Mouse (Mus musculus) heart, embryonic 12.5 days (tissue): ENCODE measurements around the gene Bcl2l10. TPM values are rescaled to one million over a fixed set of nuclear protein-coding genes. Genes with fewer than 3 reads are reported as not detected.

Experiments
- ATAC-seq: fragments of 200-750 bp; cut with Nextera tagmentation; 2 replicates; pipeline ENCODE4 v1.8.0; 2017; ENCODE audit warnings: moderate TSS enrichment, moderate library complexity; ENCODE audit not compliant: insufficient number of reproducible peaks, low FRiP score
- H3K27ac ChIP-seq: fragments of 300-500 bp; sonication (generic); 2 replicates; pipeline ENCODE4 v1.5.1; 2016; ENCODE audit warnings: mild to moderate bottlenecking, moderate library complexity; ENCODE audit not compliant: poor library complexity, severe bottlenecking
- H3K27me3 ChIP-seq: fragments of 300-500 bp; sonication (generic); replicated peaks from 2 replicates; pipeline ENCODE4 v1.6.1; 2016; ENCODE audit warnings: mild to moderate bottlenecking, moderate library complexity
- H3K36me3 ChIP-seq: fragments of 300-500 bp; sonication (generic); 2 replicates; pipeline ENCODE4 v1.6.1; 2016; ENCODE audit warnings: mild to moderate bottlenecking, moderate library complexity
- H3K4me1 ChIP-seq: fragments of 300-500 bp; sonication (generic); replicated peaks from 2 replicates; pipeline ENCODE4 v1.6.1; 2016; ENCODE audit warnings: mild to moderate bottlenecking
- H3K4me2 ChIP-seq: fragments of 300-500 bp; sonication (generic); 2 replicates; pipeline ENCODE4 v1.6.1; 2016; ENCODE audit warnings: mild to moderate bottlenecking, moderate library complexity
- H3K4me3 ChIP-seq: fragments of 300-500 bp; sonication (generic); 2 replicates; pipeline ENCODE4 v1.5.1; 2016; ENCODE audit warnings: mild to moderate bottlenecking
- H3K9ac ChIP-seq: fragments of 300-500 bp; sonication (generic); 2 replicates; pipeline ENCODE4 v1.6.1; 2016; ENCODE audit warnings: mild to moderate bottlenecking, moderate library complexity
- H3K9me3 ChIP-seq: fragments of 300-500 bp; sonication (generic); replicated peaks from 2 replicates; pipeline ENCODE4 v1.6.1; 2016; ENCODE audit warnings: mild to moderate bottlenecking, moderate library complexity
- WGBS: fragments of 180-500 bp; shearing (Covaris S2); methylation state at CpG from one replicate; pipeline ENCODE4 v1.1.7; 2016; 5-methylcytosine and 5-hydroxymethylcytosine counted together
- polyA plus RNA-seq: library from polyadenylated mRNA; unstranded; fragments of >200 nt; fragmentation: Nextera tagmentation; extraction: Ambion mirVana; gene quantifications from 2 replicates; pipeline ENCODE4 v1.2.1, GENCODE M21; 2016

Gene Bcl2l10
- polyA plus RNA-seq, 1 experiment from 2014 or later = not detected

DNA sequence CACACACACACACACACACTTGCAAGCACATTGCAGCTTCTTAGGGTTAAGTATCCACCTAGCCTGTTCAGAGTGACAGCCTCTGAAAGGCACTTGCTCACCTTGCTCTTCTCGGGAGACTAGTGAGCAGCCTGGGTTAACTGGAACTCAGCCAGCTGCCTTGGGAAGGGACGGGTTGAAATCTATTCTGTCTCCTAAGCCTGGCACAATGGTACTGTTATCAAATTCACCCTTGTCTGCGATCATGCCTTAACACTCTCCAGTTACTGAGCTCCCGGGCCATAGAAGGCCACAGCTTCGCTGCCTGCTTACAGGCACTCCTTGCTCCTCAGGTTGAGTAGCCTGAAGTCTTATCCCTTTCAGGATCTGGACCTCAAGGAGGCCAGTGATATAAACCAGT lies 53.1 kb downstream of the Bcl2l10 start:
- Histone ChIP-seq H3K4me1 (peaks cover 48% of the 10 kb centered on the region), H3K4me3 (no peak overlapping the region), H3K9me3 (no peaks in the 10 kb centered on the region), H3K4me2 (peak overlapping the region; percentile 15), H3K27ac (peak overlapping the region; percentile 4; the same call in 1 of the 2 replicates), H3K27me3 (no peaks in the 10 kb centered on the region), H3K36me3 (peaks cover 26% of the 10 kb centered on the region), H3K9ac (0 out of 2 replicates have a peak overlapping the region, but pooled peaks have one; percentile 26)
- ATAC-seq = peak; percentile 34; the same call in 1 of the 2 replicates
- WGBS = 21% methylated on average over 5 of the region's 5 CpGs

Other genes with a start within 250 kb of the Bcl2l10 start
- 1.2 and 1.3 TPM in 2 replicates for gene Myo5c, start 115.7 kb upstream of the Bcl2l10 start, polyA plus RNA-seq
- gene Gnb5, start 41.5 kb upstream of the Bcl2l10 start, polyA plus RNA-seq = 58.0 and 59.2 TPM in 2 replicates
- gene Mapk6, start 62.2 kb downstream of the Bcl2l10 start, polyA plus RNA-seq = 66.9 and 68.4 TPM in 2 replicates
- gene Leo1, start 93.8 kb downstream of the Bcl2l10 start, polyA plus RNA-seq = 33.8 and 37.0 TPM in 2 replicates
- gene Tmod3, start 211.9 kb downstream of the Bcl2l10 start, polyA plus RNA-seq = 74.6 and 81.0 TPM in 2 replicates